Mouse (Mus musculus) ZHBTc4 (cell line): ENCODE data around the gene Ghdc.

ENCODE experiments used
- DNase-seq: peaks from one replicate; pipeline ENCODE4 v3.0.0-alpha.2; 2011; ENCODE audit warnings: low read depth, low spot score

Ghdc gene

GRCm38 (mm10) chr11:100718866-100719265 is 51.9 kb downstream of the Ghdc start:
- DNase-seq = no peak

- DNase-seq = no peak
Observed at GRCm38 (mm10) chr11:100718462-100718861, 52.3 kb downstream of the Ghdc start.

- DNase-seq = no peak
Observed at GRCm38 (mm10) chr11:100716649-100717048, 54.1 kb downstream of the Ghdc start.
